Mouse (Mus musculus) B cell, adult 2 months (primary cell): ENCODE data around the gene Klf12.

Experiments
- DNase-seq, 2 experiments: peaks; one replicate each; pipeline ENCODE4 v3.0.0; 2022

Gene Klf12

GRCm38 (mm10) chr14:100231384-100231783 is 53.1 kb downstream of the Klf12 start:
- DNase-seq, result no peak

- no peak for DNase-seq
Observed at GRCm38 (mm10) chr14:100228120-100228519, 56.4 kb downstream of the Klf12 start.

- DNase-seq, result no peak
Observed at GRCm38 (mm10) chr14:100227717-100228116, 56.8 kb downstream of the Klf12 start.

GRCm38 (mm10) chr14:100224151-100224550 is 60.3 kb downstream of the Klf12 start:
- no peak for DNase-seq

- DNase-seq, result no peak
Observed at GRCm38 (mm10) chr14:100222260-100222659, 62.2 kb downstream of the Klf12 start.

- DNase-seq, result no peak
Observed at GRCm38 (mm10) chr14:100215213-100215785, 69.2 kb downstream of the Klf12 start.

GRCm38 (mm10) chr14:100213066-100213465 is 71.4 kb downstream of the Klf12 start:
- DNase-seq, result peak; percentile 40 to 45

GRCm38 (mm10) chr14:100211826-100212117 is 72.7 kb downstream of the Klf12 start:
- no peak for DNase-seq

- peak; percentile 69 to 71 for DNase-seq
Observed at GRCm38 (mm10) chr14:100211036-100211825, 73.2 kb downstream of the Klf12 start.

GRCm38 (mm10) chr14:100209814-100210419 is 74.6 kb downstream of the Klf12 start:
- peak; percentile 14 for DNase-seq

GRCm38 (mm10) chr14:100207081-100207480 is 77.4 kb downstream of the Klf12 start:
- no peak for DNase-seq

- DNase-seq, result no peak
Observed at GRCm38 (mm10) chr14:100206207-100206606, 78.3 kb downstream of the Klf12 start.

GRCm38 (mm10) chr14:100200058-100200688 is 84.3 kb downstream of the Klf12 start:
- DNase-seq, result no peak

GRCm38 (mm10) chr14:100198636-100199035 is 85.8 kb downstream of the Klf12 start:
- DNase-seq, result no peak

- DNase-seq, result no peak
Observed at GRCm38 (mm10) chr14:100197199-100197598, 87.3 kb downstream of the Klf12 start.

- DNase-seq, result no peak
Observed at GRCm38 (mm10) chr14:100189490-100190197, 94.8 kb downstream of the Klf12 start.

GRCm38 (mm10) chr14:100187372-100187771 is 97.1 kb downstream of the Klf12 start:
- DNase-seq, result no peak

- no peak for DNase-seq
Observed at GRCm38 (mm10) chr14:100177796-100178195, 106.7 kb downstream of the Klf12 start.

- no peak for DNase-seq
Observed at GRCm38 (mm10) chr14:100165075-100165474, 119.4 kb downstream of the Klf12 start.

- no peak for DNase-seq
Observed at GRCm38 (mm10) chr14:100156639-100157038, 127.8 kb downstream of the Klf12 start.

- DNase-seq, result no peak
Observed at GRCm38 (mm10) chr14:100147666-100148065, 136.8 kb downstream of the Klf12 start.

GRCm38 (mm10) chr14:100140370-100140769 is 144.1 kb downstream of the Klf12 start:
- DNase-seq, result no peak

GRCm38 (mm10) chr14:100134304-100134703 is 150.2 kb downstream of the Klf12 start:
- DNase-seq, result no peak
